Mouse (Mus musculus) ES-E14 (cell line): ENCODE data around the gene Mrln.

ENCODE experiments used
- CHD2 ChIP-seq: IDR thresholded peaks from 2 replicates; pipeline ENCODE4 v1.6.1; 2014; ENCODE audit warnings: mild to moderate bottlenecking, low read depth, low read length, inconsistent platforms
- HCFC1 ChIP-seq: IDR thresholded peaks from 2 replicates; pipeline ENCODE4 v1.6.1; 2012; ENCODE audit warnings: low read length, inconsistent platforms, borderline replicate concordance; ENCODE audit not compliant: insufficient read depth
- MAFK ChIP-seq: IDR thresholded peaks from 2 replicates; pipeline ENCODE4 v1.6.1; 2014; ENCODE audit warnings: mild to moderate bottlenecking, low read depth, low read length, inconsistent platforms; ENCODE audit not compliant: insufficient read depth
- ZC3H11A ChIP-seq: IDR thresholded peaks from 2 replicates; pipeline ENCODE4 v1.6.1; 2012; ENCODE audit warnings: low read depth, mild to moderate bottlenecking, inconsistent platforms, low read length, borderline replicate concordance
- ZNF384 ChIP-seq: IDR thresholded peaks from 2 replicates; pipeline ENCODE4 v1.6.1; 2012; ENCODE audit warnings: low read depth, low read length, inconsistent platforms

DNA sequence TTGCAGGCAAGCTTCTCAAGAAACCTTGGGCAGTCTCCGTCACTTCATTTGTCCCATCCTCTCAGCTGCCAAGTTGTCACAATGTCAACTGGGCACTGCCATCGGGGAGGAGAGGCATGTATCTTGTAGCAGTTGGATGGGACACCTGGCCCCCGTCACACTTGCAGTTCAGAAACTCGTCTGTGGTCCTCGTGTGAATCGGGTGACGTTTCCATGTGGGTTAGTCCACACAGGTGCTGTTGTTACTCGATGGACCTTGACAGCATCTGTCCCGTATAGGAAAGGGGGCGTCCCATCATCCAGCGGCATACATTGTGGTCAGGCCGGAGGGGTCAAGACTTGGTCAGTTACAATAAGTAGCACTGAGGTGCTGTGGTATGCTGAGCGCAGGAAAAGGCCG lies 43.0 kb upstream of the Mrln start:
- TF ChIP-seq ZC3H11A (no peak), ZNF384 (no peak), MAFK (no peak), CHD2 (no peak), HCFC1 (no peak)
